Mouse (Mus musculus) kidney, adult 18-20 months (tissue): Measurements from ENCODE around the gene Gm6657.

Experiments used
- DNase-seq: peaks from one replicate; pipeline ENCODE4 v3.0.0; 2021

The Gm6657 gene

GRCm38 (mm10) chr12:78193942-78194341, at the start of gene Gm6657:
Gene Gm6657, plus strand, starts transcription at chr12:78194242.
- no peak for DNase-seq

DNA sequence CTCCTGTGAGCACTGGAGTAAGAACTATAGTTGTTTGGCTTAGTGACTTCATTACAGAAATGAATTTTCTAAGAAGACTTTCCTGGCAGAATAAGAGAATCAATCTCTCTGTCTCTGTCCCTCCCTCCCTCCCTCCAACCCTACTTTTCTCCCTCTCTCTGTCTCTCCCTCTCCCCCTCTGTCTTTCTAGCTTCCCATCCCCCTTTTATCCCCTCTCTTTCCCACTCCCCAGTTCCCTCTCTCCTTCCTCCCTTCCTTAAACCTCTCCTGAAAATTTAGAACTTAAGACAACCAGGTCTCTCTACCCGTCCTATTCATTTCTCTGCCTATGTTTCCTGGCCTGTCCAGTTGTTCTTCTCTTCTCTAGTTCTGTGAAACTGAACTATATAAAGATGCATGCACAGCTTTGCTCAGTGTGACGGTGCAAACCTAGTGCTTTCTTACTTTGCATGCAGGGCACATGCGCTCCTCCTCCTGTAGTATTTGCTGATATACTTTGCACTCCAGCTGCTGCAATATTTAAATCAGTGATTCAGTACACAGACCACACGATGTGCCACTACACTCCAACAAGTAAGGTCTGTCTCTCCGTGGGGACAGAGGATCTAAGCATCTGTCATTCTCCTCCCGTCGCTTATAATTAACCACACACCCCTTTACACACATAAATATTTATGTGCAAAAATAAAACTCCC, 40.6 kb upstream of the Gm6657 start:
- no peak for DNase-seq

DNA sequence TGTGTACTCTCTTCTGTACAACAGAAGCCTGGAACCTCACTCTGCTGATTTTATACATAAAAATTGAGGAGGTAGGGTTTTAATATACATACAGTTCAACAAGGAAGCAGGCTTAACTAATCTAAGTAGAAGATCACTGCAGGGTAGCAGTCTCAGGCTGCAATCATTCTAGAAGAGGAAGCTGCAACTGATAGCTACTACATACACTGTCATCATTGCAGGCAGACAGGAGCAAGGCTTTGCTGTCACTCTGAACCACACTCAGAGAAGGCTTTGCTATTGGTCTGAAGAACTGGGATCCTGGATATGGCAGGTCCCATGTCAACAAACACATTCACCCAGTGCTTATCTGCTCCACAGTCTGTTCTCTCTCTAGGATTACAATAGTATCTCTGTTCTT, 23.9 kb upstream of the Gm6657 start:
- no peak for DNase-seq

- no peak for DNase-seq
Measured at GRCm38 (mm10) chr12:78173945-78174344, 20.1 kb upstream of the Gm6657 start.

DNA sequence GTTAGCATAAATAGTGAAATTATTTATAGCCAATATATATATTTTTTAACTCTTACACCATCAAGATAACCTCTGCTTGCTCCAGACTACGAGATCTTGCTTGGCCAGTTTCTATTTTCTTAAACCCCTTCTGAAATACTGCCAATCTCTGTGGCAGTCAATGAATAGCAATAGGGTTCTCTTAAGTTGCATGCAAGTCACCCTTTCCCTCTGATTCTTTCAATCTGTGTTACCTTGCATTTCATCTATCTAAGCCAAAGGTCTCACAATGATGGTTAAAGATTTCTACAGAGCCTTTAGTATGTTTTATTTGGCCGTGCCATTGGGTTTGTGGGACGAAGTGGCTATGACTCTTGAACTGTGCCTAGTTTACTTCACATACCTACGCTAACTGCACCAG, 19.4 kb upstream of the Gm6657 start:
- no peak for DNase-seq

DNA sequence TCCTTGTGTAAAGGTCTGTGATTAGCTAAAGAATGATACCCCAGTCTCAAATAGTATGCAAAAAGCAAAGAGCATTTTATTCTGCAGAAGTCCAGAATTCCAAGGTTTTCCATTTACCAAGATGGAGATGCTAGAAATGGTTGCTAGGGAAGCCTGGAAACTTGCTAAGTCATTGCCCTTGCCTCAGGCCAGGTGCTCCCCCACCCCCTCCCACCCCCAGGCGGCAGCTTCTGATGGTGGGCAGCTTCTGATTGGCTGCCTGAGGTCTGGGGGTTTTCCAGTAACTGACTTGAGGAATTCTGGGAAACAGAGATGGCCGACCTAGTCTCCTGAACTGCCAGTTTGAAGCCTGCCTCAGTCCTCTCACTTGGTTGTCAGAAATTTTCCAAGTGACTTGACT, 12.6 kb upstream of the Gm6657 start:
- no peak for DNase-seq

DNA sequence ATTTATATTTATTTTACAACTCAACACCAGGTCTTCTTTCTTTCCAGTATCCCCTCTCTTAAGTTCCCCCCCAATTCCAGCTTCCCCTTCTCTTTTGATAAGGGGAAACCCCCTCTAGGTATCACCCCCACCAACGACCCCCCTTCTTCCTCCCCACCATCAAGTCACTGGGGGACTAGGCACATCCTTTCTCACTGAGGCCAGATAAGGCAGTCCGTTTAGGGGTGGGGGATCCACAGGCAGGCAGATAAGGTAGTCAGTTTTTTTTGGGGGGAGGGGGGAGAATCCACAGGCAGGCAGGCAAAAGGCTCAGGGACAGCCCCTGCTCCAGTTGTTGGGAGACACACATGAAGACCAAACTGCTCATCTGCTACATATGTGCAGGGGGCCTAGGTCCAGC, 1.3 kb downstream of the Gm6657 start:
- no peak for DNase-seq

DNA sequence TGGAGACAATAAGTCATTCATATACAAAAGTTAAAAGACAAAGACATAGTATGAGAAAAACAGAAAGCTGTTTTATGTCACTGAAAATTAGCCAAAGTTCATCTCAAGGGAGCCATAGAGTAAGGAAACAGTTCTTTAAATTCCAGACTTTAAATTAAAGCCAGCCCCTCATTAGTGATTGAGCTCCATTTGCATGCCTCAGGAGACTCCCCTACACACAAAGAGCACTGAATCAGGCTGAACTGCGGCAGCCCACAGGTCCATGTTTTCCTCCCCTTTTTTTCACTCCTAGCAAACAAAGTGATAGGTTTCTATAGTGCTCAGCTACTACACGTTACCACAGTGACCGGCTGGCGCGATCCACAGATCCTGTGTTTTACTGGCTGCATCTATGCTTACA, 9.6 kb downstream of the Gm6657 start:
- DNase-seq: no peak

DNA sequence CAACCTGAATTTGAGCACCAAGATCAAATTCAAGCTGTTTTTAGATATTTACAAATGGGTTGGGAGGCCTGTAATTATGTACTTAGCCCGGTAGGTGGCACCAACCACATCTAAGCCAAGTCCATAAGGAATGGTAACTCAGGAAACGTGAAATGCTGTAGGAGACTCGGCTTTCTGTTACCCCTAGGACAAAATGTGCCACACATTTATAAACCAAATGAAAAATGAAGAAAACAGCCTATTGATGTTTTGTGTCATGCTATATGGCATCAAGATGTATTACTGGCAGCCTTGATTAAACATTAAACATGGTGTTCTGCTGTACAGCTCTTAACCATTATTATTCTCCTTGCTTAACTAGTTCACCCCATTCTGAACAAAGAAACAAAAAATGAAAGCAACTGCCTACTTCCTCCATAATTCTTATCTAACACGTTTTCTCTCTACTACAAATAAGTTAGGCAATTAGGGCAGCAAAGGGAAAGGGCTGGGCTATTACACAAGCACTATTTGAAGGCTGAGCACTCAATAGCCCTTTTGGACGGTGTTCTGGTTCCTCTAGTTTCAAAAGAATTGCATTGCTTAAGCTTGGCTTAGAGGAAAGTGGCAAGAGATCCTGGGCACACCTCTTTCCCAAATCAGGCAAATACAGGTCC, 12.0 kb downstream of the Gm6657 start:
- peak; percentile 45 for DNase-seq

DNA sequence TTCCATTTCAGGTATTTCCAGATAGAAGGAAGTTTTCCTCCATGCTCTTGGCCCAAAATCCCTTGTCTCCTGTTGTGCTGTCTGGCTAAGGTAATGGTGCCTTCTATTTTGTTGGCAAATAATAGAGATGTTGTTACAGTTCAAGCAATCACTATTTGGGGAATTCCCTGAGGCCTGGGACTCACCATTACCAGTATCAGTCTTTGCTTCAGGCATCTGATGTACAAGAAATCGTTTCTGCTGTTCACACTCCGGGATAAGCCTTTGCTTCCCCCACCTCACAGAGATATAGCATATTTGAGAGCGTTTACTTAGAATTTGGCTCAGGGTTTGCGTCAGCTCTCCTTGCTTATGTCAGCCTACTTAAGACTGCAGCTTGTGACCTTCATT, 12.5 kb downstream of the Gm6657 start:
- DNase-seq: no peak

DNA sequence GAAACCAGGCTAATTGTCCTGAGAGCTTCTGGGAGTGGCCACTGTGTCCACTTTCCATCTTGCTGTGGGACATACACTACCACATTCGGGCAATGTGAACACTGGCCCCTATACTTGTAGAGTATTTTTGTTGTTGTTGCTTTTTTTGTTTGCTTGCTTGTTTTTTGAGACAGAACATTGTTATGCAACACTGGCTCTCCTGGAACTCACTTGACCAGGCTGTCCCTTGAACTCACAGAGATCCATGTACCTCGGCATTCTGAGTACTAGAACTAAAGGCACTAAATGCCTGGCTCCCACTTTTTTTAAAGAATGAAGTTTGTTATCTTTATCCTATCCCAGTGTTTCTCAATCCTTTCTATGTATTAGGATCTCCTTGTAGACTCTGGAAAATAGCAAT, 15.8 kb downstream of the Gm6657 start:
- no peak for DNase-seq

GRCm38 (mm10) chr12:78215490-78215889, 21.4 kb downstream of the Gm6657 start:
- no peak for DNase-seq

GRCm38 (mm10) chr12:78219191-78219825, 25.3 kb downstream of the Gm6657 start:
- DNase-seq: no peak

DNA sequence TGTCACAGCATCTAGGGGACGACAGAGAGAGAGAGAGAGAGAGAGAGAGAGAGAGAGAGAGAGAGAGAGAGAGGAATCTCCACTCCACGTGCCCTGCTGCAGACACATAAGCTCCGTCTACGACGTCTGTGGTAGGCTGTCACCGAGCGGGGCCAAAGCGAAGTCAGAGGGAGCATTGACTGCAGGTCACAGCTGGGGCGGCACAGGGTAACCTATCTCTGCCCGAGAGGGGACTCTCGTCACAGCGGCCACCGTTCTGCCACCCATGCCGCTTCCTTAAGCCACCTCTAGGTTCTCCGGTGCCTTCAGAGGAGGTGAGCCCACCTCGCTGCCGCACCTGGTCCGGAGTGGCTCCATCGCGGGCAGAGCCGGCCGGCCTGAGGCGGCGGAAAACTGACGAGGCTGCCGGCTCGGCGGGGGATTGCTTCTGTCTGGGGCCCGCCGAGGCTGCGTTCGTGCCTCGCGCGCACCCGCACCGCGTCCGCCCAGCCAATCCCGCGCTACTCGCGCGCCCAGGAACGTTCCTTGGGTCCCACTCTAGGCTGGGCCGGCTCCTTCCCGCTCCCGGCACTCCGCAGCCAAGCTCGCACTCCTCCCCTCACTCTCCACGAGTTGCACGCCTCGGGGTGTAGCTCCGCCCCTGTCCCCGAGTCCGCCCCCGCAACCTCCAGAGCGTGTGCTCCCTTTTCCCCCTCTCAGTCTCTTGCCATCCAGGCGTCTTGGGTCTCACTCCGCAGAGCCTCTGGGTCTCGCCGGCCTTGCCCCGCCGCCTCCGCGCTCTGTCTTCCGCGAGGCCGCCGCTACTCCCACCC, 31.9 kb downstream of the Gm6657 start, which contains the start of gene Gphn:
Gene Gphn, plus strand, starts transcription at position 673 of the 812 bp plus-strand sequence.
- peak; percentile 92 for DNase-seq

- peak; percentile 88 for DNase-seq
Measured at GRCm38 (mm10) chr12:78226519-78226875, 32.5 kb downstream of the Gm6657 start.

GRCm38 (mm10) chr12:78227021-78227932, 33.2 kb downstream of the Gm6657 start:
- DNase-seq: peak; percentile 70

DNA sequence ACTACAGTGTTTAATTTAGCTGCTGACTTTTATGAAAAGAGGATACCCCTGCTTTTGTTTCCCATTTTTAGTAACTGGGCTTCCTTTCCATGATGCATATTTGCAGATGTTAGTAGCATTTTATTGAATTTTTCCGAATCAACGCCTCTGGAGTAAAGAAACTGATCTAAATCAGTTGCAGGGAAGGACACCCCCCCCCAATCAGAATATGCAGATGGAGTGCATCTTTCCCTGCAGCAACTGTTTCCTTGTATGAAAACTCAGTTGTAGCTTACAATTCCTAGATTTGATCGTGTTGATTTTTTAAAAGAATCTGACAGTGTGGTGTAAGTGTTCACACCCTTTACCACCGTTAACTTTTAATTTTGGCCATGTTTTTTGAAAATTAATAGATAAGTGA, 34.1 kb downstream of the Gm6657 start:
- DNase-seq: no peak

GRCm38 (mm10) chr12:78232560-78232959, 38.5 kb downstream of the Gm6657 start:
- no peak for DNase-seq

GRCm38 (mm10) chr12:78248366-78248765, 54.3 kb downstream of the Gm6657 start:
- no peak for DNase-seq

DNA sequence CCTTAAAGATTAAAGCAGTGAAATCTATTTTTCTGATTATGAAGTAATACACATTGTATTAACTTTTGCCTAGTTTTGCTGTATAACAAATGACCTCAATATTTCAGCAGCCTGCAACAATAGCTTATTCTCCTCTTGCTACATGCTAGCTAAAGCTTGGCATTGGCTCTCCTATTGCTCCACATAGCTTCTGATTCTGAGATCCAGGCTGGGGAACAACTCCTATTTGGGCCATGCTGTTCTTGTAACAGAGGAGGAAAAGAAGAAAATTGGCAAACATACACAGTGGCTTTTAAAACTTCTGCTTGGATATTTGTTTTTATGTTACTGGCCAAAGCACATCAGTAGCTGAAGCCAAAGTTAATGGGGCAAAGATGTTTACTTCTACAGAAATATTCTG, 55.1 kb downstream of the Gm6657 start:
- no peak for DNase-seq
